ENCODE assay signal across 8 mouse cellular contexts in genomic region chr7:29162750-29163525, GRCm38 (mm10). TPM values are rescaled to one million over a fixed set of nuclear protein-coding genes. Genes with fewer than 3 reads are reported as not detected.
A peak's percentile ranks its signal among the peaks of the same experiment; 100 is the strongest.
DNase-seq lines count a peak whose midpoint lies in the region; ATAC-seq and TF ChIP-seq lines count a peak whose summit lies in the region.

No protein-coding gene starts in this region.

- H3K4me3 ChIP-seq in kidney, embryonic 14.5 days (ENCODE audit: low read length) = no peak overlapping the region
- no peak overlapping the region for H3K4me3 ChIP-seq in lung, postnatal 0 days (ENCODE audit: low read depth, low read length)

- H3K27ac ChIP-seq in kidney, embryonic 14.5 days (ENCODE audit: low read depth, low read length) = no peak overlapping the region
- H3K27ac ChIP-seq in lung, postnatal 0 days (ENCODE audit: low read length) = peak overlapping the region; percentile 76

- no peak overlapping the region for H3K4me2 ChIP-seq in kidney, embryonic 14.5 days (replicated peaks; ENCODE audit: low read depth, low read length)
- peak overlapping the region; percentile 25 for H3K4me2 ChIP-seq in lung, postnatal 0 days (replicated peaks; ENCODE audit: low read depth, low read length)

- H3K27me3 ChIP-seq in kidney, embryonic 14.5 days (ENCODE audit: control insufficient read depth, insufficient read depth, low read length) = 0 out of 2 replicates have a peak, but pooled peaks cover 6% of the 10 kb centered on the region
- no peaks in the 10 kb centered on the region for H3K27me3 ChIP-seq in lung, postnatal 0 days (replicated peaks; ENCODE audit: insufficient read depth, low read length)

- peaks cover 4% of the 10 kb centered on the region; the same call in 1 of the 2 replicates for H3K36me3 ChIP-seq in kidney, embryonic 14.5 days (ENCODE audit: control insufficient read depth, insufficient read depth, low read length)
- H3K36me3 ChIP-seq in lung, postnatal 0 days (ENCODE audit: insufficient read depth, low read length) = no peaks in the 10 kb centered on the region

- no peak for TF ChIP-seq CTCF in lung, postnatal 0 days (IDR thresholded peaks at IDR 0.05)

- ATAC-seq in kidney, embryonic 14.5 days (ENCODE audit: low FRiP score, low TSS enrichment) = peak; percentile 79
- peak; percentile 92 for ATAC-seq in lung, postnatal 0 days
- ATAC-seq in frontal cortex, adult (ENCODE audit: low TSS enrichment) = no peak

- TF ChIP-seq EP300 in lung, postnatal 0 days (IDR thresholded peaks at IDR 0.05) = no peak

- H3K4me1 ChIP-seq in kidney, embryonic 14.5 days (ENCODE audit: control insufficient read depth, insufficient read depth, low read length) = peaks cover 4% of the 10 kb centered on the region; the same call in 1 of the 2 replicates
- no peaks in the 10 kb centered on the region; the same call in 1 of the 2 replicates for H3K4me1 ChIP-seq in lung, postnatal 0 days (ENCODE audit: insufficient read depth, low read depth, low read length)

- intact Hi-C loops in gastrocnemius, postnatal 36 days (cut with DNase I) = no loop called here

- no peak overlapping the region for H3K9ac ChIP-seq in kidney, embryonic 14.5 days (ENCODE audit: low read depth, low read length)
- no peak overlapping the region for H3K9ac ChIP-seq in lung, postnatal 0 days (replicated peaks; ENCODE audit: low read depth)

- peak; percentile 42 for DNase-seq in gastrocnemius, adult 18-20 months (ENCODE audit: low spot score)
- DNase-seq in gastrocnemius, postnatal 36 days = no peak
- peak; percentile 52 for DNase-seq in embryo, embryonic 10.5 days (ENCODE audit: low spot score)
- peak; percentile 89 for DNase-seq in lung, postnatal 0 days (ENCODE audit: low spot score)
- DNase-seq in yolk sac, embryonic 10.5 days (ENCODE audit: low spot score) = peak; percentile 78
- no peak for DNase-seq in layer of hippocampus, postnatal 25 days (ENCODE audit: extremely low spot score in 1 of 2, low spot score in 1 of 2)

- no peaks in the 10 kb centered on the region for H3K9me3 ChIP-seq in kidney, embryonic 14.5 days (ENCODE audit: control insufficient read depth, low read length)
- H3K9me3 ChIP-seq in lung, postnatal 0 days (ENCODE audit: low read length) = no peaks in the 10 kb centered on the region

- WGBS in kidney, embryonic 14.5 days = 14% methylated on average over 9 of the region's 9 CpGs
- 10% methylated on average over 9 of the region's 9 CpGs for WGBS in lung, postnatal 0 days

RNA-seq across cellular contexts. Expression of gene Fam98c, which starts 6.9 kb away (rescaled TPM):
- total RNA-seq in gastrocnemius, adult 18-20 months (2021) = 1 to 10 TPM; 9.1 to 9.4 TPM
- 10 to 100 TPM; 10.7 to 11.7 TPM for total RNA-seq in gastrocnemius, postnatal 36 days (2021)
- polyA plus RNA-seq in kidney, embryonic 14.5 days (2014; fragmentation: Nextera tagmentation; extraction: Ambion mirVana) = 12.2 and 13.9 TPM in 2 replicates
- 35.7 and 40.2 TPM in 2 replicates for polyA plus RNA-seq in lung, postnatal 0 days (2015; fragmentation: Nextera tagmentation; extraction: Ambion mirVana)
- 10 to 100 TPM; 28.9 to 30.8 TPM for total RNA-seq in layer of hippocampus, postnatal 25 days (2021)

RNA-seq across cellular contexts. Expression of gene Ggn, which starts 7.1 kb away (rescaled TPM):
- under 1 TPM; 0.27 to 0.33 TPM for total RNA-seq in gastrocnemius, adult 18-20 months (2021)
- under 1 TPM; 0.25 to 0.26 TPM for total RNA-seq in gastrocnemius, postnatal 36 days (2021)
- 0.47 and 0.91 TPM in 2 replicates for polyA plus RNA-seq in kidney, embryonic 14.5 days (2014; fragmentation: Nextera tagmentation; extraction: Ambion mirVana)
- 0.11 and 0.44 TPM in 2 replicates for polyA plus RNA-seq in lung, postnatal 0 days (2015; fragmentation: Nextera tagmentation; extraction: Ambion mirVana)
- 1 to 10 TPM in 1 of 2 experiments, under 1 TPM in 1; 0.86 to 1.2 TPM for total RNA-seq in layer of hippocampus, postnatal 25 days (2021)

RNA-seq across cellular contexts. Expression of gene Spred3, which starts 7.3 kb away (rescaled TPM):
- 1 to 10 TPM; 1.9 to 3.1 TPM for total RNA-seq in gastrocnemius, adult 18-20 months (2021)
- 1 to 10 TPM in 1 of 2 experiments, under 1 TPM in 1; 0.59 to 1.2 TPM for total RNA-seq in gastrocnemius, postnatal 36 days (2021)
- polyA plus RNA-seq in kidney, embryonic 14.5 days (2014; fragmentation: Nextera tagmentation; extraction: Ambion mirVana) = 6.0 and 6.4 TPM in 2 replicates
- polyA plus RNA-seq in lung, postnatal 0 days (2015; fragmentation: Nextera tagmentation; extraction: Ambion mirVana) = 0.95 and 0.98 TPM in 2 replicates
- total RNA-seq in layer of hippocampus, postnatal 25 days (2021) = 10 to 100 TPM; 38.8 to 55.5 TPM

RNA-seq across cellular contexts. Expression of gene Psmd8, which starts 17.6 kb away (rescaled TPM):
- 100 to 1,000 TPM; 202 to 256 TPM for total RNA-seq in gastrocnemius, adult 18-20 months (2021)
- total RNA-seq in gastrocnemius, postnatal 36 days (2021) = 100 to 1,000 TPM; 155 to 172 TPM
- 281 and 283 TPM in 2 replicates for polyA plus RNA-seq in kidney, embryonic 14.5 days (2014; fragmentation: Nextera tagmentation; extraction: Ambion mirVana)
- 234 and 250 TPM in 2 replicates for polyA plus RNA-seq in lung, postnatal 0 days (2015; fragmentation: Nextera tagmentation; extraction: Ambion mirVana)
- 100 to 1,000 TPM; 136 to 143 TPM for total RNA-seq in layer of hippocampus, postnatal 25 days (2021)

RNA-seq across cellular contexts. Expression of gene Rasgrp4, which starts 28.3 kb away (rescaled TPM):
- total RNA-seq in gastrocnemius, adult 18-20 months (2021) = under 1 TPM; 0.52 to 0.62 TPM
- under 1 TPM; 0.54 to 0.77 TPM for total RNA-seq in gastrocnemius, postnatal 36 days (2021)
- polyA plus RNA-seq in kidney, embryonic 14.5 days (2014; fragmentation: Nextera tagmentation; extraction: Ambion mirVana) = 0.68 and 1.1 TPM in 2 replicates
- polyA plus RNA-seq in lung, postnatal 0 days (2015; fragmentation: Nextera tagmentation; extraction: Ambion mirVana) = 1.3 and 2.4 TPM in 2 replicates
- under 1 TPM; 0.66 to 0.80 TPM for total RNA-seq in layer of hippocampus, postnatal 25 days (2021)

Comparison
In these comparisons a context has a peak if more than half of its experiments do, and no peak if none do; other contexts are left out.
1. DNase-seq: peak in gastrocnemius, adult 18-20 months (single experiment), embryo, embryonic 10.5 days (single experiment), lung, postnatal 0 days (single experiment) and yolk sac, embryonic 10.5 days (single experiment); none in gastrocnemius, postnatal 36 days (0 of 2) and layer of hippocampus, postnatal 25 days (0 of 2).
2. RNA of gene Spred3, which starts 7.3 kb away (total RNA-seq): 38.8 to 55.5 TPM in layer of hippocampus, postnatal 25 days; 1.9 to 3.1 TPM in gastrocnemius, adult 18-20 months and 0.59 to 1.2 TPM in gastrocnemius, postnatal 36 days; every median in the first group is over 4 times any median in the second.